Mouse (Mus musculus) neural tube, embryonic 12.5 days (tissue): Measurements from ENCODE around the gene Uqcrfs1. TPM values are rescaled to one million over a fixed set of nuclear protein-coding genes. Genes with fewer than 3 reads are reported as not detected.
A peak's percentile ranks its signal among the peaks of the same experiment; 100 is the strongest.

ENCODE experiments used
- ATAC-seq: fragments of 200-750 bp; cut with Nextera tagmentation; 2 replicates; pipeline ENCODE4 v1.8.0; 2017; ENCODE audit warnings: low read depth, mild to moderate bottlenecking, moderate TSS enrichment, moderate library complexity; ENCODE audit not compliant: low FRiP score
- H3K27ac ChIP-seq: fragments of 300-500 bp; sonication (generic); 2 replicates; pipeline ENCODE4 v1.5.1; 2016
- H3K27me3 ChIP-seq: fragments of 300-500 bp; sonication (generic); replicated peaks from 2 replicates; pipeline ENCODE4 v1.6.1; 2016; ENCODE audit warnings: mild to moderate bottlenecking
- H3K36me3 ChIP-seq: fragments of 300-500 bp; sonication (generic); 2 replicates; pipeline ENCODE4 v1.6.1; 2016; ENCODE audit warnings: mild to moderate bottlenecking
- H3K4me1 ChIP-seq: fragments of 300-500 bp; sonication (generic); 2 replicates; pipeline ENCODE4 v1.6.1; 2016
- H3K4me2 ChIP-seq: fragments of 300-500 bp; sonication (generic); replicated peaks from 2 replicates; pipeline ENCODE4 v1.6.1; 2016; ENCODE audit warnings: mild to moderate bottlenecking
- H3K4me3 ChIP-seq: fragments of 300-500 bp; sonication (generic); 2 replicates; pipeline ENCODE4 v1.5.1; 2016
- H3K9ac ChIP-seq: fragments of 300-500 bp; sonication (generic); 2 replicates; pipeline ENCODE4 v1.6.1; 2016; ENCODE audit warnings: mild to moderate bottlenecking
- H3K9me3 ChIP-seq: fragments of 300-500 bp; sonication (generic); 2 replicates; pipeline ENCODE4 v1.6.1; 2016; ENCODE audit warnings: mild to moderate bottlenecking
- WGBS: fragments of 180-500 bp; shearing (Covaris S2); methylation state at CpG from one replicate; pipeline ENCODE4 v1.1.7; 2016; 5-methylcytosine and 5-hydroxymethylcytosine counted together
- polyA plus RNA-seq: library from polyadenylated mRNA; unstranded; fragments of >200 nt; fragmentation: Nextera tagmentation; extraction: Ambion mirVana; gene quantifications from 2 replicates; pipeline ENCODE4 v1.2.1, GENCODE M21; 2016

The Uqcrfs1 gene
- polyA plus RNA-seq, 1 experiment from 2014 or later, result 248 TPM

GRCm38 (mm10) chr13:30549339-30549738 is 4.2 kb upstream of the Uqcrfs1 start:
- H3K4me2 ChIP-seq, result no peak overlapping the region
- no peak for ATAC-seq
- H3K4me1 ChIP-seq, result peaks cover 3% of the 10 kb centered on the region; the same call in 1 of the 2 replicates
- no peak overlapping the region for H3K9ac ChIP-seq
- no peaks in the 10 kb centered on the region for H3K9me3 ChIP-seq
- H3K36me3 ChIP-seq, result no peaks in the 10 kb centered on the region
- WGBS, result 80% methylated on average over 5 of the region's 5 CpGs
- no peak overlapping the region for H3K4me3 ChIP-seq
- no peaks in the 10 kb centered on the region for H3K27me3 ChIP-seq
- no peak overlapping the region for H3K27ac ChIP-seq

DNA sequence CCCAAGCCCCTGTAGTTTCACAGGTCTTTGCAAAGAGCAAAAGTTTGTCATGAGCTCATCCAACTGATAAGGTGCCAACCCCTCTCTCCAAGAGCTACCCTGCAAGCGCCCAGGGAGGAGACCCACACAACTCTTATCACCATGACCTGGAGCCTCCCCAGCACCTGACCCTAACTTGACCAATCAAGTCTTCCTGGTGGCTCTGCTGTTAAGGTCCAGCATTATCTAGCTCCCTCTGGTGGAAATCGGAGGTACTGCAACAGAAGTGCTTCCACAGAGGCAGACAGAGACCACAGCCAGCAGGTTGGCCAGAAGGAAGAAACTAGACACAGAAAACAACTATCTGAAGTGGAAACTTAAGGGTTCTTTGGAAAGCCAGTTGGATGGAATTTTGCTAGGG is 3.7 kb upstream of the Uqcrfs1 start:
- Histone ChIP-seq H3K36me3 (no peaks in the 10 kb centered on the region), H3K4me3 (no peak overlapping the region), H3K27ac (no peak overlapping the region), H3K9me3 (no peaks in the 10 kb centered on the region), H3K4me1 (peaks cover 8% of the 10 kb centered on the region), H3K9ac (no peak overlapping the region), H3K27me3 (no peaks in the 10 kb centered on the region), H3K4me2 (no peak overlapping the region)
- 18% methylated on average over 2 of the region's 2 CpGs for WGBS
- ATAC-seq, result 0 out of 2 replicates have a peak, but pooled peaks have one; percentile 5

DNA sequence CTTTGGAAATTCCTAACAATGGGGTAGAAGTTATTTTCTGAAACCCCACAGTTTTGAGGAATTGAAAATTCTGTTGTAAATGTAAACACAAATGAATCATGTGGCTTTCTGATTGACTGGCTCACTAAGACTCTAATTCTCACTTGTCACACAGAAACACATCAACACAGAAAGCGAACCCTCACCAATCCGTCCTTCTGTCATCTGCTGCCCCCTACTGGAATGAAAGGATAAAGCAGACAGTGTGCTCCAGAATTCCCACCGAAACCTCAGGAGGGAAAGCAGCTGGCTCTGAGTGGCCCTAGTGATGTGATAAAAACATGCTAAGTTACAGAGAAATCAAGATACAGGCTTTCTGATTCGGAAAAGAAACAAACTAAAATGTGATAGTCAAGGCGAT is 14.4 kb downstream of the Uqcrfs1 start:
- no peaks in the 10 kb centered on the region for H3K36me3 ChIP-seq
- H3K4me3 ChIP-seq, result no peak overlapping the region
- H3K27me3 ChIP-seq, result no peaks in the 10 kb centered on the region
- H3K27ac ChIP-seq, result no peak overlapping the region
- no peak overlapping the region for H3K4me2 ChIP-seq
- H3K9ac ChIP-seq, result no peak overlapping the region
- peak; percentile 61; the same call in 1 of the 2 replicates for ATAC-seq
- no peaks in the 10 kb centered on the region for H3K4me1 ChIP-seq
- 8% methylated on average over 5 of the region's 5 CpGs for WGBS
- no peaks in the 10 kb centered on the region for H3K9me3 ChIP-seq

GRCm38 (mm10) chr13:30524961-30525360 is 20.2 kb downstream of the Uqcrfs1 start:
- Histone ChIP-seq H3K36me3 (no peaks in the 10 kb centered on the region), H3K4me1 (no peaks in the 10 kb centered on the region), H3K9me3 (no peaks in the 10 kb centered on the region), H3K4me3 (no peak overlapping the region), H3K27me3 (no peaks in the 10 kb centered on the region), H3K9ac (no peak overlapping the region), H3K4me2 (no peak overlapping the region), H3K27ac (no peak overlapping the region)
- no peak for ATAC-seq
- 91% methylated on average over 8 of the region's 8 CpGs for WGBS

- H3K4me2 ChIP-seq, result no peak overlapping the region
- no peak overlapping the region for H3K27ac ChIP-seq
- H3K9ac ChIP-seq, result no peak overlapping the region
- H3K9me3 ChIP-seq, result no peaks in the 10 kb centered on the region
- ATAC-seq, result no peak
- 90% methylated on average over 9 of the region's 9 CpGs for WGBS
- no peaks in the 10 kb centered on the region for H3K4me1 ChIP-seq
- H3K4me3 ChIP-seq, result no peak overlapping the region
- no peaks in the 10 kb centered on the region for H3K27me3 ChIP-seq
- no peaks in the 10 kb centered on the region for H3K36me3 ChIP-seq
Measured at GRCm38 (mm10) chr13:30523971-30524370, 21.2 kb downstream of the Uqcrfs1 start.

DNA sequence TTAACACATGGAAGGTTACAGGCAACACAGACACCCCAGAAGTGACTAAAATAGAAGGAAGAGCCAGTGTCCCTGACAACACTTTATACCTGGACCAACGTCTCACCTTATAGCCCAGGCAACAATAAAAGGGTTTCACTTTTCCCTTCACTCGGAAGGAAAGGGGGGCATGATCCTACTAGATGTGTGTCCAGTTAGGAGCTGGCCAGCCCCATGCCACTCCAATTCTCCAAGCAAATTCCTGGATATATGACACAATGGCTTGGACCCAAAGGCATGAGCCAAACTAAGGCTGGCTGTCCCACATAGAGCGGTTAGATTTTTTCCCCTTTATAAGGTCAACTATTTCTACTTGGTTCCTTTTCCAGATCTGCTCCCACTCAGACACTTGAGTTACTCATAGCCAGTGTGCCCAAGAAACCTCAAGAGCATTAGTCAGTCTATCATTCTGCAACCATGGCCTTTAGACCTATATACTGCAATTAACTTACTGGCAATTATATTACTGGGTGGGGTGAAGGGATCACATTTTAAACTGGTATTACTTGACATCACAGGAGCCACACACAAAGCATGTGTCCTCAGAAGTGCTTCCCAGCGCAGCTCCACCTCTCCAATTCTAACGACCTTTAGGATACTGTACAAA is 21.8 kb downstream of the Uqcrfs1 start:
- H3K9ac ChIP-seq, result no peak overlapping the region
- WGBS, result 90% methylated on average over 5 of the region's 5 CpGs
- H3K4me2 ChIP-seq, result no peak overlapping the region
- H3K27ac ChIP-seq, result no peak overlapping the region
- ATAC-seq, result no peak
- H3K4me3 ChIP-seq, result no peak overlapping the region
- no peaks in the 10 kb centered on the region for H3K36me3 ChIP-seq
- no peaks in the 10 kb centered on the region for H3K27me3 ChIP-seq
- H3K4me1 ChIP-seq, result no peaks in the 10 kb centered on the region
- H3K9me3 ChIP-seq, result no peaks in the 10 kb centered on the region

GRCm38 (mm10) chr13:30521282-30521902 is 23.8 kb downstream of the Uqcrfs1 start:
- Histone ChIP-seq H3K4me2 (no peak overlapping the region), H3K27ac (no peak overlapping the region), H3K4me3 (no peak overlapping the region), H3K9ac (no peak overlapping the region), H3K9me3 (no peaks in the 10 kb centered on the region), H3K4me1 (no peaks in the 10 kb centered on the region), H3K27me3 (no peaks in the 10 kb centered on the region), H3K36me3 (no peaks in the 10 kb centered on the region)
- ATAC-seq, result no peak
- 80% methylated on average over 16 of the region's 16 CpGs for WGBS

GRCm38 (mm10) chr13:30518191-30518590 is 27.0 kb downstream of the Uqcrfs1 start:
- no peak overlapping the region for H3K9ac ChIP-seq
- no peaks in the 10 kb centered on the region for H3K4me1 ChIP-seq
- no peak for ATAC-seq
- H3K27me3 ChIP-seq, result no peaks in the 10 kb centered on the region
- H3K4me2 ChIP-seq, result no peak overlapping the region
- no peaks in the 10 kb centered on the region for H3K9me3 ChIP-seq
- no peak overlapping the region for H3K27ac ChIP-seq
- H3K4me3 ChIP-seq, result no peak overlapping the region
- H3K36me3 ChIP-seq, result no peaks in the 10 kb centered on the region

DNA sequence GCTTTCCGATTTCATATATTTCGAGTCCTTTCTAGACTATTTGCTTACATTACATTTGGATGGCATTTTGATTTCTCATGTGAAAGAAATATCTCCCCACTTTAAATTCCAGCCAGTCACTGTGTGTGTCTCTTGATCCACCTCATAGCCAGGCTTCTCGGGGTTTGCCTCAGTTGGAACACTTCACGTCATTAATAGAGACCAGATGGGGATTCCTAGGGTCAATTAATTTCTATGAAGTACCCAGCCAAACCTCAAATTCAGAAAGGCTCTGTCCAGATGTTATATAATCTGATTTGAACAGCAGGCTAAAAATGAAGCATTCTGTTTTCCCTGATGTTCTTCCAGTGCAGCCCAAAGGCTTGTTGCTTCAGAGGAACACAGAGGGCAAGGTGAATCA is 37.5 kb downstream of the Uqcrfs1 start:
- WGBS, result 75% methylated on average over 4 of the region's 4 CpGs
- no peak overlapping the region for H3K27ac ChIP-seq
- no peak overlapping the region for H3K4me2 ChIP-seq
- H3K36me3 ChIP-seq, result no peaks in the 10 kb centered on the region
- no peaks in the 10 kb centered on the region for H3K27me3 ChIP-seq
- no peaks in the 10 kb centered on the region for H3K9me3 ChIP-seq
- no peaks in the 10 kb centered on the region for H3K4me1 ChIP-seq
- no peak overlapping the region for H3K9ac ChIP-seq
- no peak overlapping the region for H3K4me3 ChIP-seq
- no peak for ATAC-seq

DNA sequence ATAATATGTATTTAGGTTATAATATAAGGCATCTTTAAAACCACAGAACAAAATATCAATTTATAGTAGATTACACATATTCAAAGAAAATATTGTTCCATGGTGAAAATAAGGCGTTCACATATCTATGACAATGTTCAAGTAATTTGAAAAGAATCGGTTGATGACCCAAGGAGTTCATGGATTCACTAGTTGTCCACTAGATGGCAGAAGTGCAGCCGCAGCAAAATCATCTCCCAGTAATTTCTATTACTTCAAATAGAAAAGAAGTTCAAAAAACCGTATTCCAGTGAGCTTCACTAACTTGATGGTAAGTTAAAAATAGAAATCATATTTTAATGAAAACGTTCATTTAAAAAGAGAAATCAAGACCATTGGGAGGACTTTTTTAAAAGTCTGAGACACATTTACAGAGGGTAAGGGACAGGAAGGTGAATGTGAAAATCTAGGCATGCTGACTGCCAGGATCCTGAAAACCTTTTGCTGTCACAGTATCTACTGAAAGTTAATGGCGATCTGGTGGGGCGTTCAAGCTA is 43.2 kb downstream of the Uqcrfs1 start:
- 39% methylated on average over 7 of the region's 7 CpGs for WGBS
- no peaks in the 10 kb centered on the region for H3K4me1 ChIP-seq
- no peak for ATAC-seq

More for the DNA sequence above, 43.2 kb downstream of the Uqcrfs1 start:
- Histone ChIP-seq H3K9me3 (no peaks in the 10 kb centered on the region), H3K4me3 (no peak overlapping the region), H3K27ac (no peak overlapping the region), H3K36me3 (no peaks in the 10 kb centered on the region), H3K27me3 (no peaks in the 10 kb centered on the region), H3K9ac (no peak overlapping the region), H3K4me2 (no peak overlapping the region)
